Mouse (Mus musculus) MEL (cell line): ENCODE results near the gene Hacd2. TPM values are rescaled to one million over a fixed set of nuclear protein-coding genes. Genes with fewer than 3 reads are reported as not detected.

Experiments
- DNase-seq: peaks from one replicate; pipeline ENCODE4 v3.0.0; 2011; ENCODE audit warnings: low read depth, low spot score
- H3K27ac ChIP-seq: 2 replicates; pipeline ENCODE4 v1.5.1; 2012; ENCODE audit warnings: low read depth, mild to moderate bottlenecking, control low read depth, low read length, moderate library complexity; ENCODE audit not compliant: control insufficient read depth
- H3K27me3 ChIP-seq, 2 experiments: fragments of 150-350 bp in 1 of 2; sonication (generic) in 1 of 2; 2 replicates each; pipeline ENCODE4 v1.6.1; 2012; ENCODE audit warnings: low read length in 2 of 2, mild to moderate bottlenecking in 2 of 2, improper control_type of control experiment in 1 of 2, moderate library complexity in 1 of 2; ENCODE audit not compliant: insufficient read depth in 2 of 2, control insufficient read depth in 1 of 2
- H3K36me3 ChIP-seq, 2 experiments: 2 replicates each; pipeline ENCODE4 v1.6.1; 2012 to 2014; ENCODE audit warnings: low read length in 2 of 2, improper control_type of control experiment in 1 of 2, inconsistent platforms in 1 of 2, mild to moderate bottlenecking in 1 of 2; ENCODE audit not compliant: insufficient read depth in 2 of 2, control insufficient read depth in 1 of 2
- H3K4me1 ChIP-seq, 2 experiments: fragments of 150-350 bp in 1 of 2; sonication (generic) in 1 of 2; 2 replicates each; pipeline ENCODE4 v1.6.1; 2012; ENCODE audit warnings: low read length in 2 of 2, improper control_type of control experiment in 1 of 2, mild to moderate bottlenecking in 1 of 2; ENCODE audit not compliant: insufficient read depth in 2 of 2, control insufficient read depth in 1 of 2
- H3K4me3 ChIP-seq, 2 experiments: fragments of 150-350 bp in 1 of 2; sonication (generic) in 1 of 2; 2 replicates each; pipeline ENCODE4 v1.5.1; 2012; ENCODE audit warnings: low read depth in 2 of 2, low read length in 2 of 2, mild to moderate bottlenecking in 2 of 2, moderate library complexity in 2 of 2, control low read depth in 1 of 2, improper control_type of control experiment in 1 of 2; ENCODE audit not compliant: control insufficient read depth in 1 of 2, insufficient read depth in 1 of 2
- H3K79me2 ChIP-seq: 2 replicates; pipeline ENCODE4 v1.6.1; 2012; ENCODE audit warnings: mild to moderate bottlenecking, low read length, moderate library complexity; ENCODE audit not compliant: control insufficient read depth, poor library complexity, insufficient read depth
- H3K9ac ChIP-seq: 2 replicates; pipeline ENCODE4 v1.6.1; 2012; ENCODE audit warnings: low read depth, mild to moderate bottlenecking, control low read depth, low read length, moderate library complexity; ENCODE audit not compliant: control insufficient read depth, poor library complexity, severe bottlenecking
- H3K9me3 ChIP-seq: fragments of 150-350 bp; sonication (generic); replicated peaks from 2 replicates; pipeline ENCODE4 v1.6.1; 2012; ENCODE audit warnings: mild to moderate bottlenecking, low read length, improper control_type of control experiment, moderate library complexity; ENCODE audit not compliant: insufficient read depth
- BHLHE40 ChIP-seq: IDR thresholded peaks from 2 replicates; pipeline ENCODE4 v1.6.1; 2012; ENCODE audit warnings: low read depth, mild to moderate bottlenecking, inconsistent platforms, low read length, improper control_type of control experiment, borderline replicate concordance
- CHD1 ChIP-seq: IDR thresholded peaks from 2 replicates; pipeline ENCODE4 v1.6.1; 2012; ENCODE audit warnings: low read depth, mild to moderate bottlenecking, inconsistent platforms, low read length, improper control_type of control experiment
- CHD2 ChIP-seq: IDR thresholded peaks from 2 replicates; pipeline ENCODE4 v1.6.1; 2011; ENCODE audit warnings: low read length, improper control_type of control experiment
- GABPA ChIP-seq: IDR thresholded peaks from 2 replicates; pipeline ENCODE4 v1.6.1; 2012; ENCODE audit warnings: low read depth, mild to moderate bottlenecking, inconsistent platforms, low read length, improper control_type of control experiment, moderate library complexity
- JUND ChIP-seq: IDR thresholded peaks from 2 replicates; pipeline ENCODE4 v1.6.1; 2011; ENCODE audit warnings: low read depth, mild to moderate bottlenecking, improper control_type of control experiment, low read length
- KAT2A ChIP-seq: conservative IDR thresholded peaks from 2 replicates; pipeline ENCODE4 v1.6.1; 2012; ENCODE audit warnings: low read depth, low read length, improper control_type of control experiment, inconsistent platforms
- MAZ ChIP-seq: IDR thresholded peaks from 2 replicates; pipeline ENCODE4 v1.6.1; 2012; ENCODE audit warnings: low read depth, mild to moderate bottlenecking, inconsistent platforms, low read length, improper control_type of control experiment
- MXI1 ChIP-seq: IDR thresholded peaks from 2 replicates; pipeline ENCODE4 v1.6.1; 2011; ENCODE audit warnings: mild to moderate bottlenecking, low read depth, low read length, improper control_type of control experiment
- MYB ChIP-seq: IDR thresholded peaks from 2 replicates; pipeline ENCODE4 v1.6.1; 2011; ENCODE audit warnings: mild to moderate bottlenecking, low read depth, low read length, improper control_type of control experiment
- MYC ChIP-seq: IDR thresholded peaks from 2 replicates; pipeline ENCODE4 v1.6.1; 2011; ENCODE audit warnings: low read depth, mild to moderate bottlenecking, low read length, improper control_type of control experiment, moderate library complexity
- NRF1 ChIP-seq: IDR thresholded peaks from 2 replicates; pipeline ENCODE4 v1.6.1; 2014; ENCODE audit warnings: low read depth, mild to moderate bottlenecking, inconsistent platforms, low read length, improper control_type of control experiment, moderate library complexity; ENCODE audit not compliant: poor library complexity, insufficient read depth, severe bottlenecking
- RAD21 ChIP-seq: IDR thresholded peaks from 2 replicates; pipeline ENCODE4 v1.6.1; 2011; ENCODE audit warnings: mild to moderate bottlenecking, low read depth, low read length, improper control_type of control experiment
- TAL1 ChIP-seq: IDR thresholded peaks from 2 replicates; pipeline ENCODE4 v1.6.1; 2012; ENCODE audit warnings: mild to moderate bottlenecking, inconsistent platforms, low read length, moderate library complexity, mixed read lengths
- TBP ChIP-seq: IDR thresholded peaks from 2 replicates; pipeline ENCODE4 v1.8.0; 2011; ENCODE audit warnings: low read depth, low read length, improper control_type of control experiment
- USF1 ChIP-seq: IDR thresholded peaks from 2 replicates; pipeline ENCODE4 v1.6.1; 2014; ENCODE audit warnings: low read depth, mild to moderate bottlenecking, inconsistent platforms, low read length, improper control_type of control experiment, moderate library complexity
- USF2 ChIP-seq, 2 experiments: IDR thresholded peaks; 2 replicates each; pipeline ENCODE4 v1.6.1; 2011 to 2012; ENCODE audit warnings: improper control_type of control experiment in 2 of 2, low read length in 2 of 2, borderline replicate concordance in 1 of 2, inconsistent platforms in 1 of 2, low read depth in 1 of 2, mild to moderate bottlenecking in 1 of 2; ENCODE audit not compliant: insufficient read depth in 1 of 2
- ZC3H11A ChIP-seq: IDR thresholded peaks from 2 replicates; pipeline ENCODE4 v1.6.1; 2012; ENCODE audit warnings: low read depth, mild to moderate bottlenecking, inconsistent platforms, low read length, improper control_type of control experiment
- ZKSCAN1 ChIP-seq: IDR thresholded peaks from 2 replicates; pipeline ENCODE4 v1.6.1; 2012; ENCODE audit warnings: low read depth, mild to moderate bottlenecking, inconsistent platforms, low read length, improper control_type of control experiment, moderate library complexity
- ZMIZ1 ChIP-seq: IDR thresholded peaks from 2 replicates; pipeline ENCODE4 v1.6.1; 2012; ENCODE audit warnings: low read depth, mild to moderate bottlenecking, inconsistent platforms, low read length, improper control_type of control experiment, moderate library complexity
- ZNF384 ChIP-seq: IDR thresholded peaks from 2 replicates; pipeline ENCODE4 v1.6.1; 2012; ENCODE audit warnings: low read depth, mild to moderate bottlenecking, inconsistent platforms, low read length, improper control_type of control experiment
- polyA plus RNA-seq, 2 experiments: library from polyadenylated mRNA; stranded (reverse) in 1 of 2; unstranded in 1 of 2; fragments of >175 nt in 1 of 2; fragments of >200 nt in 1 of 2; gene quantifications; 2 replicates each; pipeline versions ENCODE4 v1.2.1 to v1.2.4; 2012; ENCODE audit warnings: low replicate concordance in 2 of 2, low read depth in 1 of 2; ENCODE audit not compliant: insufficient read length in 2 of 2, insufficient read depth in 1 of 2, missing spikeins in 1 of 2
- total RNA-seq: library from RNA; depleted of rRNA; stranded (reverse); fragments of 300-350 nt; gene quantifications from 2 replicates; pipeline ENCODE4 v1.2.3, GENCODE M21; 2012

Gene Hacd2
- total and polyA plus RNA-seq, 3 experiments, result 16.9 to 40.3 TPM; not detected in 1

GRCm38 (mm10) chr16:35033241-35033640 is 11.0 kb downstream of the Hacd2 start:
- H3K36me3 ChIP-seq, result peaks cover 0 to 4% of the 10 kb centered on the region in 2 experiments; a peak in 2 of 4 replicates
- H3K9ac ChIP-seq, result no peak overlapping the region
- H3K4me1 ChIP-seq, result no peaks in the 10 kb centered on the region
- no peak for DNase-seq
- TF ChIP-seq USF1 (no peak), MYC (no peak), JUND (no peak), BHLHE40 (no peak), USF2 (IDR thresholded peaks at IDR 0.05; ENCODE audit: borderline replicate concordance in 1 of 2, insufficient read depth in 1 of 2, low read depth in 1 of 2, low read length in 2 of 2) (no peak)
- H3K27me3 ChIP-seq, result no peaks in the 10 kb centered on the region
- H3K9me3 ChIP-seq, result no peaks in the 10 kb centered on the region
- H3K27ac ChIP-seq, result no peak overlapping the region
- no peak overlapping the region for H3K4me3 ChIP-seq
- H3K79me2 ChIP-seq, result no peaks in the 10 kb centered on the region

GRCm38 (mm10) chr16:35033809-35034577 is 11.8 kb downstream of the Hacd2 start:
- no peak for DNase-seq
- peaks cover 0 to 4% of the 10 kb centered on the region in 2 experiments; a peak in 2 of 4 replicates for H3K36me3 ChIP-seq
- no peaks in the 10 kb centered on the region for H3K27me3 ChIP-seq
- no peaks in the 10 kb centered on the region for H3K4me1 ChIP-seq
- TF ChIP-seq NRF1, result no peak
- no peak for TF ChIP-seq RAD21
- no peak for TF ChIP-seq USF1
- no peak overlapping the region for H3K27ac ChIP-seq
- no peaks in the 10 kb centered on the region for H3K9me3 ChIP-seq
- H3K79me2 ChIP-seq, result no peaks in the 10 kb centered on the region
- H3K9ac ChIP-seq, result no peak overlapping the region
- H3K4me3 ChIP-seq, result no peak overlapping the region

GRCm38 (mm10) chr16:35034971-35035370 is 12.7 kb downstream of the Hacd2 start:
- peaks cover 0 to 2% of the 10 kb centered on the region in 2 experiments; a peak in 2 of 4 replicates for H3K36me3 ChIP-seq
- no peak overlapping the region for H3K9ac ChIP-seq
- no peak overlapping the region for H3K4me3 ChIP-seq
- H3K27me3 ChIP-seq, result no peaks in the 10 kb centered on the region
- H3K9me3 ChIP-seq, result no peaks in the 10 kb centered on the region
- DNase-seq, result no peak
- no peaks in the 10 kb centered on the region for H3K4me1 ChIP-seq
- no peaks in the 10 kb centered on the region for H3K79me2 ChIP-seq
- TF ChIP-seq KAT2A (no peak), CHD2 (no peak), GABPA (no peak), TAL1 (no peak), CHD1 (no peak), ZMIZ1 (no peak), ZNF384 (no peak), JUND (no peak), MAZ (no peak), ZC3H11A (no peak), MXI1 (no peak), USF2 (IDR thresholded peaks at IDR 0.05; ENCODE audit: borderline replicate concordance in 1 of 2, insufficient read depth in 1 of 2, low read depth in 1 of 2, low read length in 2 of 2) (no peak), ZKSCAN1 (no peak), TBP (no peak), MYB (no peak)
- no peak overlapping the region for H3K27ac ChIP-seq
